Comparison of ENCODE assay signal across 17 mouse cellular contexts in the genomic region with DNA sequence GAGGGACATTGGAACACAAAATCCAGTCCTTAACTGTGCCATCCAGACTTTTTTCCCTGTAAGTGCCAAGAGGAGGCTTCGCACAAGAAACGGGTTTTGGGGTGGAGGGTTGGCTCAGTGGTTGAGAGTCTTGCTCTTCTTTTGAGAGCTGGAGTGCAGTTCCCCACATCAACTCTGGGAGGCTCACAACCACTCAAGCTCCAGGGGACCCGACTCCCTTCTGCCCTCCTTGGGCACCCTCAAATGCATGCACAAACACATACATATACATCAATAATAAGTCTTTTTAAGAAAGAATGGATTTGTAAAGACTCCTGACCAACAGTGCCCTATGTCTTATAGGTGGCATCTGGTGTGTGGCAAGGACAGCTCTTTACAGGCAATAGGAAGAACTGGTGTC. TPM values are rescaled to one million over a fixed set of nuclear protein-coding genes. Genes with fewer than 3 reads are reported as not detected.
DNase-seq lines count a peak whose midpoint lies in the region; ATAC-seq and TF ChIP-seq lines count a peak whose summit lies in the region.
"Had no signal": no experiment of that assay in that cellular context is flagged by ENCODE, and none has a peak within 500 bp of the region (broad histone marks: within the 10 kb centered on the region; RNA-seq: fewer than 3 reads in every experiment).

No protein-coding gene starts in this region.

- in situ Hi-C loops in Patski (cut with MboI; ENCODE audit: low pct_unique_long_range_greater_than_20kb): no loop called here

- TF ChIP-seq EP300 in heart, postnatal 0 days (IDR thresholded peaks at IDR 0.05; ENCODE audit: low read depth): no peak

- H3K4me2 ChIP-seq in heart, postnatal 0 days (ENCODE audit: low read depth, low read length): no peak overlapping the region
- H3K4me2 ChIP-seq in midbrain, postnatal 0 days (ENCODE audit: low read depth, low read length, poor library complexity, severe bottlenecking): no peak overlapping the region
- H3K4me2 ChIP-seq: embryonic facial prominence, embryonic 13.5 days; limb, embryonic 12.5 days had no signal

- POLR2A ChIA-PET in Patski (lab: Charles Lee): no interaction called here

- no peaks in the 10 kb centered on the region for H3K4me1 ChIP-seq in heart, postnatal 0 days (ENCODE audit: control insufficient read depth, insufficient read depth)
- no peaks in the 10 kb centered on the region for H3K4me1 ChIP-seq in midbrain, postnatal 0 days (ENCODE audit: insufficient read depth, low read length)
- peaks cover 4% of the 10 kb centered on the region; the same call in 1 of the 2 replicates for H3K4me1 ChIP-seq in midbrain, embryonic 10.5 days
- H3K4me1 ChIP-seq: embryonic facial prominence, embryonic 13.5 days; forebrain, embryonic 10.5 days; limb, embryonic 12.5 days had no signal

- 62% methylated on average over 3 of the region's 3 CpGs for WGBS in heart, postnatal 0 days
- 75% methylated on average over 3 of the region's 3 CpGs for WGBS in midbrain, postnatal 0 days
- 73% methylated on average over 3 of the region's 3 CpGs for WGBS in midbrain, embryonic 10.5 days

- no peak for DNase-seq in heart, postnatal 0 days (ENCODE audit: low spot score)
- DNase-seq in heart, adult 18-20 months: no peak
- no peak for DNase-seq in midbrain, postnatal 0 days (ENCODE audit: low spot score)
- no peak for DNase-seq in midbrain, embryonic 10.5 days (ENCODE audit: low spot score)
- no peak for DNase-seq in Patski (ENCODE audit: low read depth, low spot score)
- peak; percentile 5 for DNase-seq in thymus, postnatal 25 days
- DNase-seq in urinary bladder, postnatal 10 days (ENCODE audit: low spot score): no peak
- DNase-seq in adrenal gland, adult 2 months: no peak
- DNase-seq: adrenal gland, postnatal 36 days; cerebellum, postnatal 36 days; kidney, postnatal 36 days; lung, adult 2 months; right cerebral cortex, adult 18-20 months had no signal

- CTCF ChIA-PET in Patski (lab: Charles Lee): no interaction called here

- no peak overlapping the region for H3K27ac ChIP-seq in heart, postnatal 0 days (ENCODE audit: low read depth)
- no peak overlapping the region for H3K27ac ChIP-seq in midbrain, postnatal 0 days (ENCODE audit: low read depth, low read length)
- no peak overlapping the region for H3K27ac ChIP-seq in midbrain, embryonic 10.5 days (replicated peaks)
- H3K27ac ChIP-seq: embryonic facial prominence, embryonic 13.5 days; forebrain, embryonic 10.5 days; limb, embryonic 12.5 days had no signal

- ATAC-seq in heart, postnatal 0 days (ENCODE audit: insufficient read depth, low read depth): no peak
- ATAC-seq in midbrain, postnatal 0 days (ENCODE audit: low FRiP score): no peak
- ATAC-seq in Patski: no peak
- ATAC-seq: CD4-positive, CD25-positive, alpha-beta regulatory T cell, adult 4 months had no signal

- H3K9ac ChIP-seq in heart, postnatal 0 days (replicated peaks; ENCODE audit: low read depth, low read length): no peak overlapping the region
- H3K9ac ChIP-seq in midbrain, postnatal 0 days (replicated peaks; ENCODE audit: low read length, poor library complexity, severe bottlenecking): no peak overlapping the region
- H3K9ac ChIP-seq: embryonic facial prominence, embryonic 13.5 days; limb, embryonic 12.5 days had no signal

- H3K9me3 ChIP-seq in heart, postnatal 0 days (replicated peaks; ENCODE audit: control insufficient read depth, low read length): no peaks in the 10 kb centered on the region
- no peaks in the 10 kb centered on the region for H3K9me3 ChIP-seq in midbrain, postnatal 0 days (ENCODE audit: low read length)
- H3K9me3 ChIP-seq in midbrain, embryonic 10.5 days (replicated peaks): no peaks in the 10 kb centered on the region
- H3K9me3 ChIP-seq: embryonic facial prominence, embryonic 13.5 days; forebrain, embryonic 10.5 days; limb, embryonic 12.5 days had no signal

- TF ChIP-seq CTCF in heart, postnatal 0 days (IDR thresholded peaks at IDR 0.05; ENCODE audit: low read depth): 0 out of 2 replicates have a peak, but pooled peaks have one; percentile 2
- peak; percentile 18 for TF ChIP-seq CTCF in midbrain, postnatal 0 days (IDR thresholded peaks at IDR 0.05)
- TF ChIP-seq CTCF in Patski (IDR thresholded peaks at IDR 0.05): peak; percentile 23

- H3K4me3 ChIP-seq in heart, postnatal 0 days (ENCODE audit: low read depth, low read length): no peak overlapping the region
- H3K4me3 ChIP-seq in midbrain, postnatal 0 days (ENCODE audit: low read depth, low read length): no peak overlapping the region
- no peak overlapping the region for H3K4me3 ChIP-seq in midbrain, embryonic 10.5 days
- H3K4me3 ChIP-seq: embryonic facial prominence, embryonic 13.5 days; forebrain, embryonic 10.5 days; limb, embryonic 12.5 days had no signal

- H3K27me3 ChIP-seq in heart, postnatal 0 days (ENCODE audit: control insufficient read depth, insufficient read depth, low read length): 0 out of 2 replicates have a peak, but pooled peaks cover 4% of the 10 kb centered on the region
- no peaks in the 10 kb centered on the region for H3K27me3 ChIP-seq in midbrain, postnatal 0 days (ENCODE audit: insufficient read depth, low read length)
- H3K27me3 ChIP-seq in midbrain, embryonic 10.5 days (ENCODE audit: low read depth, poor library complexity, severe bottlenecking): no peaks in the 10 kb centered on the region
- H3K27me3 ChIP-seq in Patski: no peaks in the 10 kb centered on the region
- H3K27me3 ChIP-seq: embryonic facial prominence, embryonic 13.5 days; limb, embryonic 12.5 days had no signal

- H3K36me3 ChIP-seq in heart, postnatal 0 days (replicated peaks; ENCODE audit: control insufficient read depth, insufficient read depth, low read length): no peaks in the 10 kb centered on the region
- H3K36me3 ChIP-seq in midbrain, postnatal 0 days (ENCODE audit: insufficient read depth, low read length): no peaks in the 10 kb centered on the region
- H3K36me3 ChIP-seq in midbrain, embryonic 10.5 days: no peaks in the 10 kb centered on the region
- H3K36me3 ChIP-seq: embryonic facial prominence, embryonic 13.5 days; forebrain, embryonic 10.5 days; limb, embryonic 12.5 days had no signal

RNA-seq across cellular contexts. Expression of a gene that starts 35.6 kb away (rescaled TPM):
- 56.7 and 97.9 TPM in 2 replicates for total RNA-seq in heart, postnatal 0 days (2014; rRNA removed; ENCODE audit: low replicate concordance)
- 123 and 125 TPM in 2 replicates for polyA plus RNA-seq in heart, postnatal 0 days (2015; fragmentation: Nextera tagmentation; extraction: Ambion mirVana)
- 10 to 100 TPM; 42.2 to 47.8 TPM for total RNA-seq in heart, adult 18-20 months (2021)
- 128 and 170 TPM in 2 replicates for total RNA-seq in midbrain, postnatal 0 days (2014; rRNA removed)
- polyA plus RNA-seq in midbrain, postnatal 0 days (2015; fragmentation: Nextera tagmentation; extraction: Ambion mirVana): 179 and 208 TPM in 2 replicates
- polyA plus RNA-seq in midbrain, embryonic 10.5 days (2016; fragmentation: Nextera tagmentation; extraction: Ambion mirVana): 480 and 495 TPM in 2 replicates
- polyA plus RNA-seq in Patski (2021): 108 TPM
- total RNA-seq in adrenal gland, adult 2 months (2021): 100 to 1,000 TPM in 1 of 2 experiments, 10 to 100 TPM in 1; 71.0 to 101 TPM
- 8.1 and 9.9 TPM in 2 replicates for polyA plus RNA-seq in adrenal gland, adult 2 months (2012; rRNA removed)
